Mouse (Mus musculus) cerebellum, postnatal 36 days (tissue): ENCODE measurements around the gene Tmem123.

Experiments used
- DNase-seq, 2 experiments: peaks; one replicate each; pipeline ENCODE4 v3.0.0; 2021 to 2022; ENCODE audit warnings: mixed read lengths in 2 of 2

Gene Tmem123

DNA sequence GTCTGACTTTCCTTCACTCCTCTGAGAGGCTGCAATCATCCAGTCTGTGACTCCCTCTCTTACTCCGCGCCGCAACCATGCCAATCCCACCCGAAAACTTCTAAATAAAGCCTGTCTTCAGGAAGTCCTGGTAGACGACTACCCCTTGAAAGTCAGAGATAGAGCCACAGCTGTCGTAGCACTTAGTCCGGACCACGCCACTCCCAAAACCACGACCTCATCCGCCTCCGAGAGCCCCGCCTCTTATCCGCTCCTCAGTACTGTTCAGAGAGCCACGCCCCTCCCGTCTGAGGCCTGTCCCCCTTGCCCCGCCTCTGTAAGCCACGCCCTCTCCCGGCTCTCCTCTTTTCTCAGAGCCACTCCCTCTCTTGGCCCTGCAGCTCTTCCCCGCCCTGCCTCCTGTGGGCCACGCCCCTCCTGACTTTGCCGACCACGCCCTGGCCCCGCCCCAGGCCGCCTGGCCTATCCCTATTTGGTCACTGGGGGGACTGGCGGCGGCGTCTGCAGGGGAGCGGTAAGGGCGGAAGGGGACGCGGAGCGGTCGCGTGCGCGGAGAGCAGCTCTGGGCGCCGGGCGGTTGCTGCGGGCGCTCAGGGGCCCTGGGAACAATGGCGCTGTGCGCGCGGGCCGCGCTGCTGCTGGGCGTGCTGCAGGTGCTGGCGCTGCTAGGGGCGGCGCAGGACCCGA lies at the start of gene Tmem123:
Gene Tmem123, plus strand, starts transcription at position 428 of the 687 bp plus-strand sequence.
- peak; percentile 91 to 94 for DNase-seq

DNA sequence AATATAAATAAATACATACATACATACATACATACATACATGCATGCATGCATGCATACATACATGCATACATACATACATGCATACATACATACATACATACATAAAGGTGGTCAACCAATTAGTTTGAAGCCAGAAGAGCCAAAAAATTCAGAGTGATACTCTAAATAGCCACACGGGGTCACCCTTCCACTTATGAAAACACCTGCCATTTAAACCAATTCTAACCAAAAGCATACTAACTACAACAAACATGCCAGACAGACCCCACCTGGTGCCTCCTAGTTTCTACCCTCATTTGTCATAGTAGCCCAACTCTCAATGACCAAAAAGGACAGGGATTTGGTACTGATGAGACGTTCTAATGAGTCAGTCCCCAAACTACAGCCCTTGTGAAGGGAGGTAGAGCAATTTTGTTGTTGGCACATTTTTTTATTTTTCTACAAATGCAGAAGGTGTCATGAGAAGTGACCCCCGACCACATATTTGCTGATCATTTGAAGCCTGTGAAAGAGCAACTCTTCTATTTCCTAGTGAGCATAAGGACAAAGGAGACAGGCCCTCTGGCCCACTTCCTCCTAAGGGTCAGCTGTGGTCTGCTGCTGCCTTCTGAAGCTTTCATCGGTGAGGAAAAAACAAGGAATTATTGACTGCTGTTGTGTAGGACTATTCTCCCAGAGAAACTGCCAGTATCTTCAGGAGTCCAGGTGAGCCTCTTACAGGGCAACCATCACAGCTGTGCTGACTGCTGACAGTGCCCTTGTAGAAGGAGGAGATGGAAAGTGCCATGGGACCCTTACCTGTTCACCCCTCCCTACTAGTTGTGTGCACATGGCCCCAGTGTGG lies 49.6 kb upstream of the Tmem123 start:
- DNase-seq, result peak; percentile 5 to 49

DNA sequence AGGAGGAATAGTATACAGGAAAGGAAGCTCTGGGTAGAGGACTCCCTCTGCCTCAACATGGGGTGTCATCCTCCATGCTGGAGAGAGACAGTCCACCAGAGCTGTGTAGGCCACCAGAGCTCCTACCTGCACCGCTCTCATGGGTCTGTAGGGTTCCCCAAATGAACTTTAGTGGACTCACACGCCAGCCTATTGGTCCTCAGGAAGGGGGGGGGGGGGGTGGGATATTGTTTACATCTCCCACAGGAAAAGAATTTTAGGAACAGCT lies 49.0 kb upstream of the Tmem123 start:
- no peak for DNase-seq

DNA sequence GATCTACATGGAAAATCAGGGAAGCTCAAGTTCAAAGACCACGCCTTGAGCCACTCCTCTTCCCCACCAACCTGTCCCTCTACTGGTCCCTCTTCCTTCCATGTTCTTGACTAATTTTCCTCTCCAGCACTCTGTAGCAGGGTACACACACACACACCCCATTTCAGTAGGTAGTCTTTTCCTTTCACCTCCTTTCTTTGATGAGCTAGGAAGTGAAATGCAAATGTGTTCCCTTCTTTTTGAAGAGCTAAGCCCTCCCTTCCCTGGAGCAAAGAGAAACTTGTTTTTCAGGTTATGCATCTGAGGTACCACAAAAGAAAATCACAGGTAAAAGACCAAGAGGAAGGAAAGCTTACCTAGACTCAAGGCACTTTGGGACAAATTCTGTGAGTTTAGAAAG lies 42.3 kb upstream of the Tmem123 start:
- DNase-seq, result no peak

DNA sequence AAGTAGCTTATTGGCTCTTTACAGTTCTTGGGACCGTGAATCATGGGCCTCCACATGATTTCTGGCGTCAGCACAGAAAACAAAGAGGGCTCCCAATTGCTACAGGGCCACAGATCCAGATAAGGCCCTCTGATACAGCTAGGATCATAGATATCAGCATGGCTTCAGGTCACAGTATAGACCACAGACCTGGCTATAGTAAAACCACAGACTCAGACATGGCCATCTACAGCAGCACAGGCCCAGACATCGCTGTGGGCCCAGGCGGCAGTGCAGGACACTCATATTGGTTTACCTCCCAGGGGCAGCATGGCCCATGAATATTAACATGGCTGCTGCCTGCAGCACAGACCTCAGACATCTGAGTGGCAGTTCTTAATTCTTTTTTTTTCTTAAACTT lies 34.8 kb upstream of the Tmem123 start:
- no peak for DNase-seq

DNA sequence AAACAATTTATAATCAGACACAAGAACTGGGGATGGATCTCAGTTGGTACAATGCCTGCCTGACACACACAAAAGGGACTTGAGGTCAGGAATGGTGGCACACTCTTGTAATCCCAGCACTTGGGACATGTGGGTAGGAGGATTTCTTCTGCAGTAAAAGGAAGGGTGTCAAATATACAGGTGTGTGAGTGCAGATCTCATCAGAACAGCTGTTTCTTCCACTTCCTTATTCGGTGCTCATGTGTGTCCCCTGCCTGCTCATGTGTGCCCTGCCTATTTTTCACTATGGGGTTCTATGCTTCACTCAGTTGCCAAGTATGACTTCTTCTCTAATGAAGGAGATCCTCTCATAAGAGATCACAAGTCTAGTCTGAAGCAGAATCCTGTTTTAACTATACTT lies 21.1 kb upstream of the Tmem123 start:
- DNase-seq, result no peak

DNA sequence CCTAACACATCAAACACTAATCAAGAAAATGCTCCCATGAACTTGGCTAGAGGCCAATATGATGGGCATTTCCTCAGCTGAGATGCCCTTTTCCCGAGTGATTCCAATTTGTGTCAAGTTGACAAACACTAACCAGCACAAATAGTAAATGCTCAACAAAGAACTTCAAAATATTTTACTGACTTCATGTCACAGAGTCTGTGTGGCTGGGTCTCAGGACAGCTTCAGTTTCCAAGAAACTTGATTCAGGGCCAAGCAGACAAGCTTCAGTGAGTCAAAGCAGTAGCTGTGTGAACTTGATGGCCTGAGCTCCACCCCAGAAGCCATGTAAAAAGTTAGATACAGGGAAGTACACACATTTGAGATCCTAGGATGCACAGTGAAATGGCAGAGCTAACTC lies 19.7 kb upstream of the Tmem123 start:
- no peak for DNase-seq

DNA sequence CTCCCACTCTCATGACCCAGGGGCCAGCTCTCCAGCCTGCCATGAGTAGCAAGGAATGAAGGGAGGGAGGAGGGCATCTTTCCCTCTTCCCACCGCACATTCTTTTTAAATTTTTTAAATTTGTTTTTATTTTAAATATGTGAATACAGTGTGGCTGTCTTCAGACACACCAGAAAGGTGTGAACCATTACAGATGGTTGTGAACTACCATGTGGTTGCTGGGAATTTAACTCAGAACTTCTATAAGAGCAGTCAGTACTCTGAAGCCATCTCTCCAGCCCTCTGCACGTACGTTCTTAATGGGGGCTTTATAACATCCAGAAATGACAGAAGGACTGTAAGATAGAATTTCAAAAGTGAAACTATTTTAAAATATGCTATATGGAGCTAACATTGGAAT lies 15.0 kb upstream of the Tmem123 start:
- DNase-seq, result no peak

DNA sequence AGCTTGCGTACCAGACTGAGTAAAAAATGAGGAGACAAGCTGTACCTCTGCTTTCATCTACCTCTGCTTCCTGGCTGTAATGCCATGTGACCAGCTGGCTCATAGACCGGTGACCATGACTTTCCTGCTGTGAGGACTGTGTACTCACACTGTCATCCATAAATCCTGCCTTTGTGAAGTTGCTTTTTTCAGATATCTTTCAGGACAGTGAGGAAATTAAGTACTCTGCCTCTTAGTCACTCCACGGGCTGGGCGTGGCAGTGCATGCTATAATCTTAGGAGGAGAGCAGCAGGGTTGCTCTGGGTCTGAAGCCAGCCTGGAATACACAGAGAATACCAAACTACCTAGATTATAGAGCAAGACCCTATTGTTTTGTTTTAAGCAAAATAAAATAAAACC lies 14.3 kb upstream of the Tmem123 start:
- no peak for DNase-seq

DNA sequence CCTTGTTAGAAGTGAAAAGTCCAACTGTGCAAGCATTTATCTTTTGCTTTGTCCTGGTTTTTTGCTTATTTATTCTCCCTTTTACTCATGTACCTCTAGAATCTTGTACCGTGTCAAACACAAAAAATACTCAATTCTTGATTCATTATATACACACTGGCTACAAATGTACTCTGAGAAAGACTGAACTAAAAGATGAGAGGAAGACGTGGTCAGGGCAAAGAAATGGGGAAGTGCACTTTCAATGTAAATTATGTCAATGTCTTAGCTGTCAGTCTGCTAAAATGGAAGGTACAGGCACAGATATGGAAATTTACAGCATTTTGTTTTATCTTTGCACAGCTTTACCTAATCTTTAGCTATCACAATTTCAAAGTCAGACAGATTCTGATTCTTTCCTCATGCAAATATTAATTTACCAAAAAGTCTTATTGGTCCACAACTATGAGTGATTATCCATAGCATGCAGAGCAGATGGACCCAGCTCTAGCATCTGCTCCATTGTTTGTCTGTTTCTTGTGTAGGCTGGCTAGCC lies 7.9 kb upstream of the Tmem123 start:
- DNase-seq, result no peak

DNA sequence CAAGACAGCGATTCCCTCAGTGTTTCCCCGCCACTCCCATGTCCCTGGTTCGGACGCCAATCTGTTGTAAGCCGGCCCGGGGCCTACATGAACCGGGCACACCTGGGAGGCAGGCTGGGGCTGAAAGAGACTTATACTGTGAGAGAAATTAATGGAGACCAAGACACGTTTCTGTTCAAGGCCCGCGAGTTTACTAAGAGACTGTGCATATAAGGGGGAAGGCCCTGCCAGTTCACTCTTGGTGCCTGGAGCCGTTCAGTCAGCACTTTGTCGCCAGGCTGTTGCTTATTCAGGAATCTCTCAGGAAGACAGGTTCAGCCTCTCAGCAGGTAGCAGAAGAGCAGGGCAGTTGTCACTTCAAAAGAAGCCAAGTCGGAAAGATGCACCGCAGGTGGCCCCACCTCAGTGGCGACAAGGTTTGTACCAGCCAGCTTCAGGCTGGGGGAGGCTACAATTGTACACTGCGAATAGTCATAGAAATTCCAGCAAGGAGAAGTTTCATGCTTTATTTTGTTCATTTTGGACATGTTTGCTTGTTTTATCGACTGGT lies 1.9 kb upstream of the Tmem123 start:
- DNase-seq, result peak; percentile 29 to 37

DNA sequence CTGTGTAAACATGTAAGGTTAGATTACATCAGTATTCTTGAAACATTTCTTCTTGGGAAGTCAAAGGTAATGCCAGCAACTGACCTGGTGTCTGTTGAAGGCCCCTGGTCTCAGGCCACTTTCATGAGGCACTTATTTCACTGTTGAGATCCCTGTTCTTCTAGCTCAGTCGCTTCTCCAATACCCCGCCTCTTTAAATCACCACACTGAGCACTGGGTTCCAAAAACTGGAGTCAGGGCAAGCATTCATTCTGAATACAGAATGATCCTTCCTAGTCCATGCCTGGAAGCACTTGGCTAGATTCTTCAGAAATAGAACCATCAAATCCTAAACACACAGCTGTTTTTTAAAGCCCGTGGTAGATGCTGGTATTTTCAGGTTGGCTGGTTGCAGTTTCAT lies 1.1 kb upstream of the Tmem123 start:
- DNase-seq, result no peak

DNA sequence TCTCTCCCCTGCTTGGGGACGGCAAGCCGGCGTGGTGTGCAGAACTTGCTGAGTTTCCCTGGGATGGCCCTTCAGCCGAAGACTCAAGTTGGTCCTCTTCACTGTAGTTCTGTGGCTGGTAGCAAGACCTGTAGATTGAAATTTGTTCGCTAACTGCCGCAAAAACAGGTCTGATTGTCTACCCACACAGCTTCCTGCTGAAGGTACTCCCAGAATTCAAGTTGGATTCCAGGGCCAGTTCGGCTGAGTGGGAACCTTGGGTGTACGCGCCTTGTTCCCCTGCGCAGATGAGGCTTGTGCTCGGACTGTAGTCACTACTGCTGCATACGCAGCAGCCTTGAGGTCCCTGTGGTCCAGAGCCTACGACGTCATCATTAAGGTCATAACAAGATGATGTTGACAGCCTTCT lies 626 bp downstream of the Tmem123 start:
- peak in 1 of 2 experiments; percentile 17 for DNase-seq

DNA sequence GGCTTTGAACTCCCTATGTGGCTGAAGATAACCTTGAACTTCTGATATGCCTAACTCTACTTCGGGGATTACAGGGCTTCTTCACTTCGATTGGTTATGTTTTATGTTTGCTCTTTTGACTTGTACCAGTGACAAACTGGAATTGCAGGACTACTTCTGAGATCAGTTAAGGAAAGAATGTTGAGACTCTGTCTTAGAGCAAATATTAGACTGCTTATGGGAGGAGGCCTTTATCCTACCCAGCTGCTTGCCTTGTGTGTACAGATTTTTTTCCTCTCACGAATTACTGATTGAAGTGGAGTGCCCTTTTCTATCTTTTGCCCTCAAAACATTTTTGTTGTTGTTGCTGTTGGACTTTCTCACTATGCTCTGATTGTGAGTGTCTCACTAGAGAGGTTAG lies 1.4 kb downstream of the Tmem123 start:
- DNase-seq, result no peak

DNA sequence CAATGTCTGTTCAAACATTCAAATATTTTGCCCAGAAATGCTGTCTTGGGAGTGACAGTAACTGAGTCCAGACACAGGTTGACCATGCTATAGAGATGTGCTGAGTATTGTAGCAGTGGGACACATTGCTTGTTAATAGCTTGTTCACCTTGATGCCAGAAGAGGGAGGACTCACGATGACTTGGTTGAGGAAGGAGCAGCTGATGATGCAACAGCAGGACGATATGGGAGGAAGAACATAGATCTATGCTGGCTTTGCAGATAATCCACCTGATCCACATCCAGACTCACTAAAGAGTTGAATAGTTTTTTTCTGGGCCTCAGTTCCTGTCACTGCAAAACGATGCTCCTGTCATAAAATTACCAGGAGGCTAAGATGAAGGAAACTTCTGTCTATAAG lies 2.7 kb downstream of the Tmem123 start:
- no peak for DNase-seq

DNA sequence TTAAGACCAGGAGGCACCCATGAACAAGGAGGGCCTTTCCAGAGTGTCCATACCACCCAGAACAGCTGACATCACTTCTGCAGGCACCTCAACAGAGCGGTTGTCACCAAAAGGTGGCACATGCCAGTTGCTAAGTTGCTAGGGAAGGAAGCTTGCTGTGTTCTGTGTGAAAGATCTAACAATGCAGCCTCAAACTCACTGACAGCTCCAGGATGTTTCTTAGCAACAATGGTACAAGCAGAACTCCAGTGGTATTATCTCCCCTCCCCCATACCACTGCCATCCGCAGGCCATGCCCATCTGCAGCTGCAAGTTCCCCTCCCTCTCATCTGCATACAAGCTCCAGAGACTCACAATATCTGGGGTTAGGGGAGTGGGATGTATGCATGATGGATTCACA lies 3.7 kb downstream of the Tmem123 start:
- DNase-seq, result no peak

DNA sequence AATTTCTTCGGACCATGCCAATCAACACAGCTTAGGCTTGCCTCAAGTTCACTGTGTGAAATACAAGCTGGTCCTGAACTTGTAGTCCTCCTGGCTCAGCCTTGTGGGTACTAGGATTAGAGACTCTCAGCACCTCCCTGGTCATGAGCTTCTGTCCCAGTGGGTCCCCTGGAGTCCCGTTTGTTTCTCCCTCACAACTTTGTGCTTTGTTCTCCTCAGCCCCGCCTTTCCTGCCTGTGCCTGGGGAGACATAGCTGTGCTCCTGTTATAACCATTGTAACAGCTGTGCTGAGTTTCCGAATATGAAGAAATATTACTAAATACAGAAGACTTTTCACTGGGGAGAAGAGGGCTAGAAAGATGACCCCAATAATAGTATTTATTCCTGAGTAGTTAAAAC lies 5.2 kb downstream of the Tmem123 start:
- DNase-seq, result no peak

DNA sequence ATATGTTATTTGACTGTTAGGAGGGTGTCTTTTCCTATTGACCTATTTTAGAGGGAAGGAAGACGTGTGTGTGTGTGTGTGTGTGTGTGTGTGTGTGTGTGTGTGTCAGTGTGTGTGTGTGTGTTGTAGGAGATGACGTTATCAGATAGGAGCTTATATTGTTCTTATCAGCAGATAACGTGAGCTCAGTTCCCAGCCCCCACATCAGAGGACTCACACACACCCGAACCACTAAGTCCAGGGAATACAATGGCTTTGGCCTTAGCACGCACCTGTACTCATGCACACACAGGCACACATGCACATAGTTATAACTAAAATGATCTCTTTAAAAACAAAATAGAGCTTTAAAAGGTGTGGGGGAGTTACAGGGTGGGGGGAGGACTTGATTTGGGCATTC lies 5.7 kb downstream of the Tmem123 start:
- no peak for DNase-seq

DNA sequence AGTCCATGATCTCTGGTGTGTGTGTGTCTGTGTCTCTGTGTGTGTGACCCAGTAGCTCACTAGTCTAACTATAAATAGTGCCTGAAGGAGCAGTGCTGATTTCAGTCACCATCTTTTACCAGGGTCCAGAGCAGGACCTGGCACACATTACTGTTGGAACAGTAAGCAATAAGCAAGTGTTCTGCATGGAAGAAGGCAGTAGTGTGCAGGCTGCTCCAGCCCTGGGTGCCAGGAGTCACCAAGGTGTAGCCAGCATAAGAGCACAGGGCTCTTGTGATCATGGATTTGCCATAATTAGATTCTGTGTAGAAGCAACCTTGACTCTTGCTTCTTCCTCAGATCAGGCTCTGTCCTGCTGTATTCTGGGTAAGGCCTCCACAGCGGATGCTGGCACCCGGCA lies 8.5 kb downstream of the Tmem123 start:
- no peak for DNase-seq

DNA sequence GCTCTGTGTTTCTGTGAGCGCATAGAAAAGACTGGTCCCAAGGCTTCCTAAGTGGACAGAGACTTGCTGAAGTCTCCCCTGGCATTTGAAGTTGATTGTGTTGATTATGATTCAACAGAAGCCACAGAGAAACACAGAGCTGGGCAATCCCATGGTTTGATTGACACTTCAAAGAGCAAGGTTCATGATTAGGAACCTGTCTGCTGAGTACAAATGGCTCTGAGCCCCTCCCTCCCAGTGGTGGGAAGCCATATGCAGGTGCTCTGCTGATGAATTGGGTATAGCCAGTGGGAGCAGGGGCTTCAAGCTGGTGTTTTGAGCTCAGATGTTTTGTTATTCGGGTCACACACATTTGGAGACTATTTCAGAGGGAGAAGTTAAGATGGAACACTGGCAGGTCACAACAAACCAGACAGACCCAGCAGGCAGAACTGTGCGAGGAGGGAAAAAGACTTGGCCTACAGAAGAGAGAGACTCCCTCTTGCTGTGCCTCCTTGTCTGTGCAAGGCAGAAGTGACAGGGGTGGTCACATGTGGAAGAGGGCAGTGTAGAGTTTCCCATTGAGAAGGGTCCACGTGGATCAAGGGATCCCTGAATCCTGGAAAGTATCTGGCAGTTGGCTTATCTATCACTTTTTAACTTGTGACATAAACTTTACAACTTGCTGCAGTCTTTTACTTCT lies 9.1 kb downstream of the Tmem123 start:
- DNase-seq, result no peak

DNA sequence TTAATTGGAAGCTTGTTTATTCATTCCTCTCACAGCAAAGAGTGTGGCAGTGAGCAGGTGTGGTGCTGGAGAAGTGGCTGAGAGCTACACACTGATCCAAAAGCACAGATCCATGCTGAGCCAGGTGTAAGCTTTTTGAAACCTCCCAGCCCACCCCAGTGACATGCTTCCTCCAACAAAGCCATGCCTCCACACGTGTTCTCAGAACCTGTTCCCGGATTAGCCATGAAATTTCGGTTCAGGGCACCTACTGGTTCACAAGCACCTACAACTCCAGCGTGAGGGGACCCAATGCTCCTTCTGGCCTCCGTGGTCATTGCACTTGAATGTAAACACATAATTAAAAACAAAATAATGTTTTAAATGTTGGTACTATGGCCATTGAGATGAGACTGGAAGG lies 9.8 kb downstream of the Tmem123 start:
- no peak for DNase-seq

DNA sequence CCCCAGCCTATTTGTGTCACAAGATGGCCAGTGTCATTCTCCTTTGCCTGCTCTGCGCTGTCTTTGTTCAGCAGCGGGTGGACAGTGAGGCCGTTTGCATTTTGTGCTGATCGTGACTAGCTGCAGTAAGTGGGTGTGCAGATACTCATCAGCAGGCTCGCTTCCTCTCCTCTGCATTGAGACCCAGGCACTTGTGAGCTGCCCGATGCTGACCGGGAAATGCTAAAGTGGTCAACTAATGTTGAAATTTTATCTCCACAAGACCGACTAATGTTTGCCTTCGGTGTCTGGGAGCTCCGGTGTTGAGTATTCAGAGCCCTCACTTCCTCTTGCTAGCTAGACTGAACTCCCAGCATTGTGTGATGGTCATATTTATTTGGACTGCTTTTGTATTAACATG lies 10.7 kb downstream of the Tmem123 start:
- DNase-seq, result no peak

DNA sequence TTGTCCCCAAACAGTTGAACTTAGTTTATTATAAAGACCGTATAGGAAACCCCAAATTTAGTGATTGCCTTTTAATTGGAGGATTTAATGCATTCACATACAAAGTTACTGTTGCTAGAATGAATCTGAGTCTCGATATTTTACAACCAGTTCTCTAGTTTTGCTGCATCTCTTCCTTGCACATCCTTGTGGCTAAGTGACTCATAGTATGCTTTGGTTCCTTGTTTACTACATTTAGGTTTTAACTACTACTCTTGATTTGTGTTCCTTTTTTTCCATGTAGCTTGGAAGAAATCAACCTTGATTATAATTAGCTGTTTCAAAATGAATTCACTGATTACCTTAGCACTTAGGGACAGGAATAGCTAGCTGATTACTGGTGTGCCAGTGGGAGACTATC lies 11.2 kb downstream of the Tmem123 start:
- no peak for DNase-seq

DNA sequence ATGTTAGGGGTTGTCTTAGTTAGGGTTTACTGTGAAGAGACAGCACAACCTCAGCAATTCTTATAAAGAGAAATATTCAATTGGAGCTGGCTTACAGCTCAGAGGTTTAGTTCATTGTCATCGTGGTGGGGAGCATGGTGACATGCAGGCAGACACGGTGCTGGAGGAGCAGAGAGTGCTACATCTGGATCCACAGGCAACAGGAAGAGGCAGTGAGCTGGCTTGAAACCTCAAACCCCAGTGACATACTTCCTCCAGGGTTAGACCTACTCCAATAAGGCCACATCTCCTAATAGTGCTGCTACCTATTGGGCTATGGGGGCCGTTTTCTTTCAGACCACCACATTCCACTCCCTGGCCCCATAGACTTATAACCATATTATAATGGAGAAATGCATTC lies 12.1 kb downstream of the Tmem123 start:
- no peak for DNase-seq
